Mouse (Mus musculus) lung, postnatal 0 days (tissue): ENCODE measurements around the gene Dmp1.

Source experiments
- CTCF ChIP-seq: IDR thresholded peaks from 2 replicates; pipeline ENCODE4 v1.5.1; 2016; ENCODE audit warnings: antibody characterized with exemption, mild to moderate bottlenecking
- EP300 ChIP-seq: IDR thresholded peaks from 2 replicates; pipeline ENCODE4 v1.6.1; 2016; ENCODE audit warnings: antibody characterized with exemption, mild to moderate bottlenecking, control low read depth

- TF ChIP-seq CTCF (no peak), EP300 (no peak)
These were observed 60.8 kb downstream of the Dmp1 start for GRCm38 (mm10) chr5:104263014-104263776.
